Mouse (Mus musculus) urinary bladder, postnatal 25 days (tissue): ENCODE results near the gene Vps18.
A peak's percentile ranks its signal among the peaks of the same experiment; 100 is the strongest.

Experiments used
- DNase-seq: peaks from one replicate; pipeline ENCODE4 v3.0.0; 2022; ENCODE audit warnings: low spot score

Gene Vps18

GRCm38 (mm10) chr2:119288270-119288882 lies at the start of gene Vps18:
Vps18 (plus strand) TSS chr2:119288740.
- DNase-seq: peak; percentile 97

GRCm38 (mm10) chr2:119240075-119240818 lies 48.3 kb upstream of the Vps18 start:
- DNase-seq: no peak

- no peak for DNase-seq
Observed at GRCm38 (mm10) chr2:119240819-119241186, 47.7 kb upstream of the Vps18 start.

- DNase-seq: no peak
Observed at GRCm38 (mm10) chr2:119242548-119242947, 46.0 kb upstream of the Vps18 start.

GRCm38 (mm10) chr2:119245246-119245645 lies 43.3 kb upstream of the Vps18 start:
- no peak for DNase-seq

- DNase-seq: no peak
Observed at GRCm38 (mm10) chr2:119247904-119248303, 40.6 kb upstream of the Vps18 start.

- peak; percentile 59 for DNase-seq
Observed at GRCm38 (mm10) chr2:119249592-119250061, 38.9 kb upstream of the Vps18 start.

GRCm38 (mm10) chr2:119250377-119250776 lies 38.2 kb upstream of the Vps18 start:
- no peak for DNase-seq

GRCm38 (mm10) chr2:119250826-119251478 lies 37.6 kb upstream of the Vps18 start:
- DNase-seq: peak; percentile 95

GRCm38 (mm10) chr2:119254976-119255375 lies 33.6 kb upstream of the Vps18 start:
- DNase-seq: no peak

GRCm38 (mm10) chr2:119260518-119260917 lies 28.0 kb upstream of the Vps18 start:
- DNase-seq: no peak

- no peak for DNase-seq
Observed at GRCm38 (mm10) chr2:119261326-119261725, 27.2 kb upstream of the Vps18 start.

- DNase-seq: peak; percentile 56
Observed at GRCm38 (mm10) chr2:119262978-119263377, 25.6 kb upstream of the Vps18 start.

- DNase-seq: no peak
Observed at GRCm38 (mm10) chr2:119263813-119264212, 24.7 kb upstream of the Vps18 start.

GRCm38 (mm10) chr2:119270286-119270642 lies 18.3 kb upstream of the Vps18 start:
- DNase-seq: no peak

- DNase-seq: peak; percentile 71
Observed at GRCm38 (mm10) chr2:119270643-119271331, 17.8 kb upstream of the Vps18 start, which contains the start of gene Rhov. Rhov (minus strand) TSS chr2:119271272.

GRCm38 (mm10) chr2:119274126-119274525 lies 14.4 kb upstream of the Vps18 start:
- DNase-seq: no peak

GRCm38 (mm10) chr2:119276926-119277325 lies 11.6 kb upstream of the Vps18 start:
- DNase-seq: no peak

- DNase-seq: no peak
Observed at GRCm38 (mm10) chr2:119277810-119278209, 10.7 kb upstream of the Vps18 start.

- DNase-seq: no peak
Observed at GRCm38 (mm10) chr2:119281899-119282565, 6.5 kb upstream of the Vps18 start.

GRCm38 (mm10) chr2:119287372-119287771 lies 1.2 kb upstream of the Vps18 start:
- DNase-seq: no peak

- no peak for DNase-seq
Observed at GRCm38 (mm10) chr2:119289014-119289416, 475 bp downstream of the Vps18 start.
